In genomic region chr9:21950322-21950721, GRCm38 (mm10) we compare ENCODE assay signal across 10 mouse cellular contexts. TPM values are rescaled to one million over a fixed set of nuclear protein-coding genes. Genes with fewer than 3 reads are reported as not detected.
DNase-seq lines count a peak whose midpoint lies in the region; ATAC-seq and TF ChIP-seq lines count a peak whose summit lies in the region.
"Had no signal": no experiment of that assay in that cellular context is flagged by ENCODE, and none has a peak within 500 bp of the region (broad histone marks: within the 10 kb centered on the region; RNA-seq: fewer than 3 reads in every experiment).

No protein-coding gene starts in this region.

- DNase-seq in kidney, adult 9 months = peak; percentile 64
- peak; percentile 48 for DNase-seq in G1E (ENCODE audit: low spot score)
- DNase-seq in embryo, embryonic 10 days (ENCODE audit: low spot score) = peak; percentile 73
- DNase-seq in limb, embryonic 11.5 days (ENCODE audit: low spot score) = peak; percentile 93
- peak; percentile 75 for DNase-seq in retina, embryonic 14.5 days (ENCODE audit: low spot score)
- no peak for DNase-seq in left cerebral cortex, adult 9 months (ENCODE audit: low spot score in 2 of 2)

- ATAC-seq in kidney, embryonic 14.5 days (ENCODE audit: low FRiP score, low TSS enrichment) = no peak
- no peak for ATAC-seq in G1E (ENCODE audit: extremely low read depth, insufficient number of reproducible peaks, low FRiP score, poor library complexity, severe bottlenecking)
- no peak for ATAC-seq in limb, embryonic 11.5 days (ENCODE audit: insufficient number of reproducible peaks, low FRiP score, low TSS enrichment, low read depth)
- ATAC-seq in forebrain, embryonic 12.5 days (ENCODE audit: low FRiP score) = no peak

- no peaks in the 10 kb centered on the region; the same call in 1 of the 2 replicates for H3K4me1 ChIP-seq in kidney, embryonic 14.5 days (ENCODE audit: control insufficient read depth, insufficient read depth, low read length)
- H3K4me1 ChIP-seq in G1E (ENCODE audit: insufficient read depth, low read depth, low read length) = peaks cover 21% of the 10 kb centered on the region
- 0 out of 2 replicates have a peak, but pooled peaks cover 5% of the 10 kb centered on the region for H3K4me1 ChIP-seq in limb, embryonic 11.5 days (ENCODE audit: control insufficient read depth, insufficient read depth, low read length)
- H3K4me1 ChIP-seq in forebrain, embryonic 12.5 days = peaks cover 27% of the 10 kb centered on the region

- H3K4me2 ChIP-seq in kidney, embryonic 14.5 days (replicated peaks; ENCODE audit: low read depth, low read length) = no peak overlapping the region
- H3K4me2 ChIP-seq in limb, embryonic 11.5 days (ENCODE audit: low read depth, severe bottlenecking) = no peak overlapping the region
- H3K4me2 ChIP-seq in forebrain, embryonic 12.5 days = no peak overlapping the region
- H3K4me2 ChIP-seq: embryonic facial prominence, embryonic 13.5 days had no signal

- H3K9ac ChIP-seq in kidney, embryonic 14.5 days (ENCODE audit: low read depth, low read length) = no peak overlapping the region
- no peak overlapping the region for H3K9ac ChIP-seq in limb, embryonic 11.5 days (ENCODE audit: low read length)
- H3K9ac ChIP-seq in forebrain, embryonic 12.5 days = no peak overlapping the region
- H3K9ac ChIP-seq: embryonic facial prominence, embryonic 13.5 days; liver, embryonic 14.5 days had no signal

- H3K9me3 ChIP-seq in kidney, embryonic 14.5 days (ENCODE audit: control insufficient read depth, low read length) = no peaks in the 10 kb centered on the region; the same call in 1 of the 2 replicates
- H3K9me3 ChIP-seq in G1E (replicated peaks) = no peaks in the 10 kb centered on the region
- no peaks in the 10 kb centered on the region for H3K9me3 ChIP-seq in limb, embryonic 11.5 days (ENCODE audit: control insufficient read depth, low read length)
- H3K9me3 ChIP-seq in forebrain, embryonic 12.5 days = 0 out of 2 replicates have a peak, but pooled peaks cover 3% of the 10 kb centered on the region
- H3K9me3 ChIP-seq: embryonic facial prominence, embryonic 13.5 days had no signal

- peaks cover 5% of the 10 kb centered on the region; the same call in 1 of the 2 replicates for H3K27me3 ChIP-seq in kidney, embryonic 14.5 days (ENCODE audit: control insufficient read depth, insufficient read depth, low read length)
- H3K27me3 ChIP-seq in G1E (ENCODE audit: insufficient read depth, low read length) = peaks cover 8% of the 10 kb centered on the region
- H3K27me3 ChIP-seq in limb, embryonic 11.5 days (ENCODE audit: control insufficient read depth, insufficient read depth, low read length) = peaks cover 11% of the 10 kb centered on the region
- H3K27me3 ChIP-seq in forebrain, embryonic 12.5 days = peaks cover 30% of the 10 kb centered on the region

- WGBS in kidney, embryonic 14.5 days = 17% methylated on average over 11 of the region's 11 CpGs
- 14% methylated on average over 11 of the region's 11 CpGs for WGBS in limb, embryonic 11.5 days
- 18% methylated on average over 11 of the region's 11 CpGs for WGBS in forebrain, embryonic 12.5 days

- H3K4me3 ChIP-seq in kidney, embryonic 14.5 days (ENCODE audit: low read length) = no peak overlapping the region
- no peak overlapping the region for H3K4me3 ChIP-seq in G1E (ENCODE audit: low read depth, low read length)
- H3K4me3 ChIP-seq in limb, embryonic 11.5 days (ENCODE audit: low read depth, low read length) = no peak overlapping the region
- H3K4me3 ChIP-seq in forebrain, embryonic 12.5 days (replicated peaks) = no peak overlapping the region
- H3K4me3 ChIP-seq: embryonic facial prominence, embryonic 13.5 days had no signal

- no peak for TF ChIP-seq CTCF in G1E (IDR thresholded peaks at IDR 0.05; ENCODE audit: low read depth, low read length)

- H3K27ac ChIP-seq in kidney, embryonic 14.5 days (ENCODE audit: low read depth, low read length) = no peak overlapping the region
- no peak overlapping the region for H3K27ac ChIP-seq in limb, embryonic 11.5 days (replicated peaks; ENCODE audit: low read depth, low read length)
- no peak overlapping the region for H3K27ac ChIP-seq in forebrain, embryonic 12.5 days
- H3K27ac ChIP-seq: embryonic facial prominence, embryonic 13.5 days; liver, embryonic 14.5 days had no signal

- H3K36me3 ChIP-seq in kidney, embryonic 14.5 days (ENCODE audit: control insufficient read depth, insufficient read depth, low read length) = no peaks in the 10 kb centered on the region
- peaks cover 2% of the 10 kb centered on the region for H3K36me3 ChIP-seq in G1E (replicated peaks)
- H3K36me3 ChIP-seq in limb, embryonic 11.5 days (ENCODE audit: control insufficient read depth, insufficient read depth, low read length) = no peaks in the 10 kb centered on the region
- no peaks in the 10 kb centered on the region for H3K36me3 ChIP-seq in forebrain, embryonic 12.5 days (replicated peaks)
- H3K36me3 ChIP-seq: embryonic facial prominence, embryonic 13.5 days had no signal

RNA-seq across cellular contexts. Expression of gene Swsap1, which starts 5.2 kb away (rescaled TPM):
- polyA plus RNA-seq in kidney, embryonic 14.5 days (2014; fragmentation: Nextera tagmentation; extraction: Ambion mirVana) = 11.4 and 12.8 TPM in 2 replicates
- total RNA-seq in G1E (2014; fragmentation: Nextera tagmentation) (11.8 and 12.4 TPM in 2 replicates), G1E (2017) (10.9 and 12.8 TPM in 2 replicates)
- polyA plus RNA-seq in G1E (2012) = 12.6 and 14.5 TPM in 2 replicates
- 17.4 and 20.0 TPM in 2 replicates for polyA plus RNA-seq in limb, embryonic 11.5 days (2014; fragmentation: Nextera tagmentation; extraction: Ambion mirVana)
- polyA plus RNA-seq in forebrain, embryonic 12.5 days (2016; fragmentation: Nextera tagmentation; extraction: Ambion mirVana) = 7.4 and 9.5 TPM in 2 replicates

RNA-seq across cellular contexts. Expression of gene Epor, which starts 13.0 kb away (rescaled TPM):
- polyA plus RNA-seq in kidney, embryonic 14.5 days (2014; fragmentation: Nextera tagmentation; extraction: Ambion mirVana) = 10.5 and 11.4 TPM in 2 replicates
- total RNA-seq in G1E (2014; fragmentation: Nextera tagmentation) = 35.5 and 49.7 TPM in 2 replicates
- 14.4 and 21.9 TPM in 2 replicates for total RNA-seq in G1E (2017)
- 125 and 135 TPM in 2 replicates for polyA plus RNA-seq in G1E (2012)
- 4.9 and 5.8 TPM in 2 replicates for polyA plus RNA-seq in limb, embryonic 11.5 days (2014; fragmentation: Nextera tagmentation; extraction: Ambion mirVana)
- polyA plus RNA-seq in forebrain, embryonic 12.5 days (2016; fragmentation: Nextera tagmentation; extraction: Ambion mirVana) = 2.0 and 4.1 TPM in 2 replicates

RNA-seq across cellular contexts. Expression of gene Plppr2, which starts 13.5 kb away (rescaled TPM):
- 7.0 and 9.2 TPM in 2 replicates for polyA plus RNA-seq in kidney, embryonic 14.5 days (2014; fragmentation: Nextera tagmentation; extraction: Ambion mirVana)
- total RNA-seq in G1E (2014; fragmentation: Nextera tagmentation) (1.6 and 5.3 TPM in 2 replicates), G1E (2017) (0.41 and 0.44 TPM in 2 replicates)
- 5.8 and 7.6 TPM in 2 replicates for polyA plus RNA-seq in G1E (2012)
- 6.6 and 8.2 TPM in 2 replicates for polyA plus RNA-seq in limb, embryonic 11.5 days (2014; fragmentation: Nextera tagmentation; extraction: Ambion mirVana)
- 37.0 and 40.9 TPM in 2 replicates for polyA plus RNA-seq in forebrain, embryonic 12.5 days (2016; fragmentation: Nextera tagmentation; extraction: Ambion mirVana)

RNA-seq across cellular contexts. Expression of gene Tmem205, which starts 23.0 kb away (rescaled TPM):
- polyA plus RNA-seq in kidney, embryonic 14.5 days (2014; fragmentation: Nextera tagmentation; extraction: Ambion mirVana) = 54.0 and 67.5 TPM in 2 replicates
- total RNA-seq in G1E (2014; fragmentation: Nextera tagmentation) = 12.8 and 17.6 TPM in 2 replicates
- total RNA-seq in G1E (2017) = 9.0 and 17.1 TPM in 2 replicates
- 11.3 and 15.9 TPM in 2 replicates for polyA plus RNA-seq in G1E (2012)
- 29.7 and 29.9 TPM in 2 replicates for polyA plus RNA-seq in limb, embryonic 11.5 days (2014; fragmentation: Nextera tagmentation; extraction: Ambion mirVana)
- polyA plus RNA-seq in forebrain, embryonic 12.5 days (2016; fragmentation: Nextera tagmentation; extraction: Ambion mirVana) = 32.9 and 33.3 TPM in 2 replicates

RNA-seq across cellular contexts. Expression of gene Ccdc159, which starts 23.1 kb away (rescaled TPM):
- 3.4 and 4.0 TPM in 2 replicates for polyA plus RNA-seq in kidney, embryonic 14.5 days (2014; fragmentation: Nextera tagmentation; extraction: Ambion mirVana)
- total RNA-seq in G1E (2014; fragmentation: Nextera tagmentation) (1.8 and 3.8 TPM in 2 replicates), G1E (2017) (0.64 and 0.98 TPM in 2 replicates)
- 0.21 and 0.31 TPM in 2 replicates for polyA plus RNA-seq in G1E (2012)
- polyA plus RNA-seq in limb, embryonic 11.5 days (2014; fragmentation: Nextera tagmentation; extraction: Ambion mirVana) = 3.5 and 4.8 TPM in 2 replicates
- 5.2 and 5.8 TPM in 2 replicates for polyA plus RNA-seq in forebrain, embryonic 12.5 days (2016; fragmentation: Nextera tagmentation; extraction: Ambion mirVana)

Comparison
In these comparisons a context has a peak if more than half of its experiments do, and no peak if none do; other contexts are left out.
1. DNase-seq: peak in kidney, adult 9 months (single experiment), G1E (single experiment), embryo, embryonic 10 days (single experiment), limb, embryonic 11.5 days (single experiment) and retina, embryonic 14.5 days (single experiment); none in left cerebral cortex, adult 9 months (0 of 2).
2. RNA of gene Epor, which starts 13.0 kb away (polyA plus RNA-seq): 125 to 135 TPM in G1E; 10.5 to 11.4 TPM in kidney, embryonic 14.5 days, 4.9 to 5.8 TPM in limb, embryonic 11.5 days and 2.0 to 4.1 TPM in forebrain, embryonic 12.5 days; every median in the first group is over 10 times any median in the second.